Mouse (Mus musculus): ENCODE measurements around the gene Rasgrp4.

GRCm38 (mm10) chr7:29158264-29158663 lies 23.6 kb downstream of the Rasgrp4 start:
- no peak for TF ChIP-seq EP300 (IDR thresholded peaks at IDR 0.05; ENCODE audit: low read depth)
- no peak for TF ChIP-seq CTCF (IDR thresholded peaks at IDR 0.05; ENCODE audit: low read depth)
